Mouse (Mus musculus) 3134 (cell line): ENCODE results near the gene Olfr904.
"Not testable (repeated sequence)": the region's sequence is repeated elsewhere in the genome, so short reads cannot be mapped to it uniquely, and the experiment has no call there.

ENCODE experiments used
- DNase-seq: peaks from one replicate; pipeline ENCODE4 v3.0.0-alpha.2; 2011; ENCODE audit warnings: low spot score; ENCODE audit not compliant: insufficient read length; ENCODE audit errors: extremely low read depth

Gene Olfr904

GRCm38 (mm10) chr9:38462844-38463243, at the start of gene Olfr904:
Gene Olfr904 (plus strand): TSS chr9:38463144.
- DNase-seq: no peak

DNA sequence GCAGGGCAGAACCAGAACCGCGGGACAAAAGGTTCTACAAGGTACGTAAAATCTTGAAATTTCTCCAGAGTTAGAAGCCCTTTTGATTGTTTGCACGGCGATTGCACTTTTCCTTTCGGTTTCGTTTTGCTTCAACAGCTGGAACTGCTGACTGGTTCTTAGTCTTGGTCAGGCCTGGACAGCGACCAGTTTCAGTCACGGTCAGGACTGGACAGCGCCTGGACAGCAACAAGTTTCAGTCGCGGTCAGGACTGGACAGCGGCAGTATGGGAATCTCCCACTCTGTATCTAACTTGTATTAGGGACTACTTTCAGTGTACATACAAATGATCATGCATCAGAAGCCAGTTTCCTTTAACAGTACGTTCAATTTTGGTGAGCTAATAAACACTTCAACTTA, 49.4 kb upstream of the Olfr904 start:
- DNase-seq: not testable (repeated sequence)

DNA sequence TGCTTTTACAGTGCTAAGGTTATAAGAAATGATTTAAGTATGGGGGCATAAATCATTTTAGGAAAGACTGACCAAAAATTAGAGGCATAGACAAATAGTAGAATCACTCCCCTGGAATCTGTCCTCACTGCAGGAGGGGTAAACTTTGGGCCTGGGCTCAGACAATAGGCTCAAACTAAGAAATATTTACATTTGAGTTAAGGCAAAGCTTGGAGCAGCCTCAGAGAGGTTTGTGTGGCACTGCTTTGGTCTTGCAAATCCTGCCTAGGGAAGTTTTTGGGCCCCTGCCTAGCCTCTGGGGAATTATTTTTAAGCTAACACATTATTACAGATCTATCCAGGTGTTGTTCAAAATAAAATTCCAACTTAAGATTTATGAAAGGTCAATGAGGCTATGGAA, 39.1 kb upstream of the Olfr904 start:
- DNase-seq: no peak

- DNase-seq: no peak
Observed at GRCm38 (mm10) chr9:38427026-38427425, 35.9 kb upstream of the Olfr904 start.

DNA sequence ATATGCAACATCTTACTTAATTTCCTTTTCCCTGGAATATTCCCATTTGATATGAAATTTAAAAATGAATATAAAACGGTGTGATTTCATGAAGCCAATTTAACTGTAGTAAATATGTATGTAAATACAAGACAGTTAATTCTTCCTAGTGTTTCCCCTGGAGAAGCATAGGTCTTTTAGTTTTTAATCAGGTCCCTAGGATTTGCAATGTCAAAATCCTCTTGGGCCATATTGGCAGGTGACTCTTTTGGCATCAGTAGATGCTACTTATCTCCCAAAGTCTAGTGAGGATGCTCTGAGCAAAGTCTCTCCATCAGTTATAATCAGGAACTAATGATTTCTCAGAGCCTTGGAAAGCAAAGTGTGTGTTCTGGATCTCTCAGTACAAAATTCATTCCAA, 33.8 kb upstream of the Olfr904 start, which contains the start of gene Olfr901:
Olfr901 (plus strand) TSS at position 301 of the 400 bp plus-strand sequence.
- DNase-seq: no peak

DNA sequence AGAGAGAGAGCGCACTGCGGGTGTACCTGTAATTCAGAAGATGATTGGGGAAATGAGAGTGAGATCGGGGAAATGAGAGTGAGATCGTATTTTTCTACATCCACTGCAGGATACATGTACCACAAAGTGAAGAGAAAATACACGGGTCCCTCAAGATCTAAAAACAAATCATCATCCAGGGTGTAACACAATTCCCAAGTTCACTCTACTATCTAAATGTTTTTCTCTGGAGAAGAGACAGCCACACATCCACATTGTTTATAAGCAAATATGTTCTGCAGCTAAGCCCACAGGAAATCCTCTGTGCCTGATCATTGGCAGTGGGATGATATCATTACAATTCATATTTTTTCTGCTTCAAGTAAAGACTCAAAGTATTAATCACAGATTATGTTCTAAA, 15.6 kb upstream of the Olfr904 start, which contains the start of gene Olfr902:
Olfr902 (plus strand) TSS at position 301 of the 400 bp plus-strand sequence.
- no peak for DNase-seq

- DNase-seq: no peak
Observed at GRCm38 (mm10) chr9:38470807-38471206, 7.9 kb downstream of the Olfr904 start, which contains the start of gene Olfr905. Gene Olfr905 (plus strand): TSS chr9:38471107.

DNA sequence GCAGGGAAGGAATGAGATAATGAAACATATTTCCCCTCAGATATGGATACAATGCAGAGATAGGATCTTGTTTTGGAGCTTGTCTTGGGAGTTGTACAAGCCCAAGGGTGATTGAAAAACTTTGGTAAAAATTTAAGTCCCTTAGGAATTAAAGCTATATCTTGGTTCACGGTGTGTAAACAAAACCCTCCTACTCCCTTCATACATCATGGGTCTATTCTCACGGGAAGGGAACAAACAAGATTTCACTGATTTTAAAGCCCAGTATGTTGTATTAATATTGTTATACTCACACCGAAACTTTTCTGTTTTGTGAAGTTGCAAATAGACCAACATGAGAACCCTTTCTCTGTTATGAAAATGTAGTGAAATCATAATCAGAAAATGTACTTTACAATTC, 23.8 kb downstream of the Olfr904 start, which contains the start of gene Olfr906:
Olfr906 (plus strand) TSS at position 301 of the 400 bp plus-strand sequence.
- DNase-seq: no peak

DNA sequence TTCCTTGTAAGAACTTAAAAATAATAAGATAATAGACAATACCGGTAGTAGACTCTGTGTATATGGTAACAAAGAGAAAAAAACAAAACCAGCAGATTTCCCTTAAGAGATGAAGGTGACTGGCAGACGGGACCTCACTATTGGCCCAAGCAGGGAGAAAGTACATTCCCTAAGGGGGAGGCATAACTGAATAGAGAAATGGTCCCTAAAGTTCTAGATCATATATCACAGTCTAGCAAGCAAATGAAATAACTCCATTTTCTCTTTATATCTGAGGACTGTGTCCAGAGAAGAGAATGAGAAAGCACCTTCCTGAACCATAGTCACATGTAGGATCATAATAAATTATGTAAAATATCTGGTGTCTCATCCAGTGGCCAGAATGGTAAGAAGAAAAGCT, 32.6 kb downstream of the Olfr904 start, which contains the start of gene Olfr907:
Olfr907 (plus strand) TSS at position 301 of the 400 bp plus-strand sequence.
- DNase-seq: no peak

DNA sequence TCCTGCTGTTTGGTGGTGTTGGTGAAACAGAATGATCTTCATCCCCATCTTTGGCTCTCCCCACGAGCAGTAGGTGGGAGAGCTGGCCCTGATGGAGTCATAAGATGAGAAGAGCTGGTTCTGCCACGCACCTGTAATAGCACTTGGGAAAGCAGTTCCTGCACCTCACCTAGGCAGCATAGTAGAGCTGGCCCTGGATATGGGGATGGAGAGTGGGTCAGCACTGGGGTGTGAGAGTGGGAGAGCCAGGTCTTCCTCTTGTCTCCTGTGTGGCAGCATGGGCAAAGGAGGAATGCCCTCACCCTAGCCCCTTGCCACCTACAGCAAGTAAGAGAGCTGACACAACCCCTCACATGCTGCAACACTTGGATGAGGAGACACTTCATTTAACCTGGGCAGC, 49.4 kb downstream of the Olfr904 start:
- no peak for DNase-seq
